Mouse (Mus musculus) hindbrain, embryonic 12.5 days (tissue): ENCODE data around the gene Umps. TPM values are rescaled to one million over a fixed set of nuclear protein-coding genes. Genes with fewer than 3 reads are reported as not detected.

Experiments used
- ATAC-seq: fragments of 200-750 bp; cut with Nextera tagmentation; 2 replicates; pipeline ENCODE4 v1.8.0; 2017; ENCODE audit warnings: moderate TSS enrichment; ENCODE audit not compliant: low FRiP score
- H3K27ac ChIP-seq: fragments of 300-500 bp; sonication (generic); 2 replicates; pipeline ENCODE4 v1.5.1; 2016; ENCODE audit warnings: mild to moderate bottlenecking
- H3K27me3 ChIP-seq: fragments of 300-500 bp; sonication (generic); 2 replicates; pipeline ENCODE4 v1.6.1; 2016; ENCODE audit warnings: mild to moderate bottlenecking
- H3K36me3 ChIP-seq: fragments of 300-500 bp; sonication (generic); 2 replicates; pipeline ENCODE4 v1.6.1; 2016; ENCODE audit warnings: mild to moderate bottlenecking
- H3K4me1 ChIP-seq: fragments of 300-500 bp; sonication (generic); 2 replicates; pipeline ENCODE4 v1.6.1; 2016
- H3K4me2 ChIP-seq: fragments of 300-500 bp; sonication (generic); replicated peaks from 2 replicates; pipeline ENCODE4 v1.6.1; 2016; ENCODE audit warnings: mild to moderate bottlenecking
- H3K4me3 ChIP-seq: fragments of 300-500 bp; sonication (generic); 2 replicates; pipeline ENCODE4 v1.5.1; 2016; ENCODE audit warnings: mild to moderate bottlenecking
- H3K9ac ChIP-seq: fragments of 300-500 bp; sonication (generic); 2 replicates; pipeline ENCODE4 v1.6.1; 2016; ENCODE audit warnings: mild to moderate bottlenecking, moderate library complexity
- H3K9me3 ChIP-seq: fragments of 300-500 bp; sonication (generic); replicated peaks from 2 replicates; pipeline ENCODE4 v1.6.1; 2016; ENCODE audit warnings: mild to moderate bottlenecking
- WGBS: fragments of 180-500 bp; shearing (Covaris S2); methylation state at CpG from one replicate; pipeline ENCODE4 v1.1.7; 2016; 5-methylcytosine and 5-hydroxymethylcytosine counted together
- polyA plus RNA-seq: library from polyadenylated mRNA; unstranded; fragments of >200 nt; fragmentation: Nextera tagmentation; extraction: Ambion mirVana; gene quantifications from 2 replicates; pipeline ENCODE4 v1.2.1, GENCODE M21; 2016

The Umps gene
- polyA plus RNA-seq, 1 experiment from 2014 or later = 38.2 TPM

DNA sequence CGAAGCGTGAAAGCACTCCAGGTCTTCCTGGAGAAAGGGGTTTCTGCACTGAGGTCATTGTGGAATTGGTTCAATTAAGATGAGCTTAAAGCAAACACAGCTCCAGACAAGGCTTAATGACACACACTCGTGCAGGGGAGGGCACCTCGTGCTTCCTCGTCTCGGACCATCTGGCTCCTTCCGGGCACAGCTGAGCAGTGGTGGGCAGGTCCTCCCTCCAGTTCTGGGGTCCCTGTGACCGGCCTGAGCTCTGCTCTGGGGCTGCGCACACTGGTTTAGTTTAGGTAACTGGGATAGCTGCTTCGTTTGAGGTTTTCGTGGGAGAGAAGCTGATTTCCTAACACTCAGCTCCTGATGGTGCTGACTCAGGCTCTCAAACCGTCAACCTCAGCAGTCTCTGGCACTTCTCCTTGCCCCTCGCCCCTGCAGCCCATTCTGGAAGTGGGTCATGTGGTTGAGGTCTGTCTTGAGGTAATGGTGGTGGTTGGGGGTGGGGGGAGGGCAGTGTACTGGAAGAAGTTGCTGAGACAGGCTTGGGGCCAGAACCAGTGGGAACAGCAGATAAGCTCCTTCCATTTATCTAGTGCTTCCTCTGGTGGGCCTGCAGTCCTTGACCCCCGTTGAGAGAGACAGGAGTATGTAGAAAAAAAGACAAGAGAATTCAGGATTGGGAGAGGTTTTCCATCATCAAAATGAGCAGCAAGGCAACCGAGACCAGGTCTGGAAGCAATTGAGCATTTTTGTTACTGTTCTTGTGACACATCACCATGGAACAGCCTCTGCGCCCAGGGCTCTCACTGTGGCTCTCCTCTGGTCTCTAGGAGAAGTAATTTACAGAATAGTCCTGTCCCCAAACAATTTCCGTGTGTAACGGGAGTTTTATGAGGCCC is 44.5 kb downstream of the Umps start:
- 56% methylated on average over 18 of the region's 18 CpGs for WGBS
- Histone ChIP-seq H3K4me2 (no peak overlapping the region), H3K4me1 (peaks cover 9% of the 10 kb centered on the region), H3K27me3 (no peaks in the 10 kb centered on the region), H3K9ac (no peak overlapping the region), H3K9me3 (no peaks in the 10 kb centered on the region), H3K36me3 (no peaks in the 10 kb centered on the region), H3K4me3 (no peak overlapping the region), H3K27ac (0 out of 2 replicates have a peak overlapping the region, but pooled peaks have one; percentile 7)
- ATAC-seq = no peak

DNA sequence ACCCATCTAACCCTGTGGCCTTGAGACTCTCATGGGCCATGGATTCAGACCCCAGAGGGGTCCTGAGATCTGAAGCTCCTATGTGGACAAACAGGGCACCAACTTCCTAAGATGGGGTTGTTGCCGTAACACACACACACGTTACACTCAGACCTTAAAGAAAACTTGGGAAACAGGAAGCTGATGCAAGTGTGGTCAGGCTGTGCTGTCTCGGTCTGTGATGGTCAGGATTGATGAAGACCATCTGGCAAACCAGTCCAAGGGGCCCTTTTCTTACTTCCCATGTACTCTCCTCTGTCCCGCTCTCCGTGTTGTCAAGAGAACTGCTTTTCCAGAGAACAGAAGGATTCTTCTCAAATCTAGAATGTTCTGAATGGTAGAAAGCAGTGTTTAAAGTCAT is 45.3 kb downstream of the Umps start:
- no peaks in the 10 kb centered on the region for H3K9me3 ChIP-seq
- H3K27ac ChIP-seq = no peak overlapping the region
- 71% methylated on average over 5 of the region's 5 CpGs for WGBS
- no peak for ATAC-seq
- H3K4me1 ChIP-seq = peaks cover 9% of the 10 kb centered on the region
- H3K4me2 ChIP-seq = no peak overlapping the region
- H3K4me3 ChIP-seq = no peak overlapping the region
- H3K36me3 ChIP-seq = no peaks in the 10 kb centered on the region
- H3K9ac ChIP-seq = no peak overlapping the region
- H3K27me3 ChIP-seq = no peaks in the 10 kb centered on the region

DNA sequence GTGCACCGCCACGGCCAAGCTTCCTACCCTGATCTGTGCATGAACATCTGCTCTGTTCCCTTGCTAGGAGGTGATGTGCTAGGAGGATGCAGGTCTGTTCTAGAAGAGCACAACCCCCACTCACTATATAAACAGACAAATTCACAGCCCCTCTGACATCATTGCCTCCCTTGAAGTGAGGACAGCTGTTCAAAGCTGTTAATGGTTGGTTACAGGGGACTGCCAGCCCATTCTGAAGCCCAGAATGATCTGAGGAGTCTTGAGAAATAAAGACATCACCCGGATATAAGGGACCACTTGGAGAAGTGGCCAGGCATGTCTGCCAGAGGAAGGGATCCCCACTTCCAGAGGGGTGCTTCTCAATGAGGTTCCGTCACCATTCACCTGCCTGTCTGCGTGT is 48.9 kb downstream of the Umps start:
- Histone ChIP-seq H3K9me3 (no peaks in the 10 kb centered on the region), H3K27me3 (no peaks in the 10 kb centered on the region), H3K36me3 (no peaks in the 10 kb centered on the region), H3K27ac (no peak overlapping the region), H3K9ac (no peak overlapping the region), H3K4me2 (no peak overlapping the region), H3K4me3 (no peak overlapping the region), H3K4me1 (peaks cover 9% of the 10 kb centered on the region)
- ATAC-seq = no peak
- 89% methylated on average over 5 of the region's 5 CpGs for WGBS

DNA sequence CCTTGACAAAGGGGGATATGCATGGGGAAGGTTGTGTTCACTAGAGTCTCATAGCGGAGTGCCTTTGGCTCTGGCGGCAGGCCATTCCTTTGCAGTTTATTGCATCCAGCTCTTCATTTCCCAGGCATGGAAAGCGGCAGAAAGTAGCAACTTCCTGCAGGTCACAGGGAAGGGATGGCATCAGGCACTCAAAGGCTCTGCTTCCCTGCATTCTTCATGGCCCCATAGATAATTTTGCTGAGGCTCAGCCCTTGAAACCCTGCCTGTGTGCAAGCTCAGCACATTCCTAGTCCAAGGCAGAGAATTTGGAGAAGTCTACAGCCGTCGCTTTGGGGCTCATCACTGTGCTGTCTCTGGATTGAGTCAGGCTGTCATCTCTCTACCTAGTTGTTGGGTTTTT is 49.4 kb downstream of the Umps start:
- no peaks in the 10 kb centered on the region for H3K27me3 ChIP-seq
- H3K9me3 ChIP-seq = no peaks in the 10 kb centered on the region
- H3K9ac ChIP-seq = no peak overlapping the region
- 74% methylated on average over 5 of the region's 5 CpGs for WGBS
- H3K36me3 ChIP-seq = no peaks in the 10 kb centered on the region
- H3K4me3 ChIP-seq = no peak overlapping the region
- H3K4me1 ChIP-seq = peaks cover 8% of the 10 kb centered on the region
- no peak overlapping the region for H3K27ac ChIP-seq
- no peak for ATAC-seq
- H3K4me2 ChIP-seq = no peak overlapping the region

DNA sequence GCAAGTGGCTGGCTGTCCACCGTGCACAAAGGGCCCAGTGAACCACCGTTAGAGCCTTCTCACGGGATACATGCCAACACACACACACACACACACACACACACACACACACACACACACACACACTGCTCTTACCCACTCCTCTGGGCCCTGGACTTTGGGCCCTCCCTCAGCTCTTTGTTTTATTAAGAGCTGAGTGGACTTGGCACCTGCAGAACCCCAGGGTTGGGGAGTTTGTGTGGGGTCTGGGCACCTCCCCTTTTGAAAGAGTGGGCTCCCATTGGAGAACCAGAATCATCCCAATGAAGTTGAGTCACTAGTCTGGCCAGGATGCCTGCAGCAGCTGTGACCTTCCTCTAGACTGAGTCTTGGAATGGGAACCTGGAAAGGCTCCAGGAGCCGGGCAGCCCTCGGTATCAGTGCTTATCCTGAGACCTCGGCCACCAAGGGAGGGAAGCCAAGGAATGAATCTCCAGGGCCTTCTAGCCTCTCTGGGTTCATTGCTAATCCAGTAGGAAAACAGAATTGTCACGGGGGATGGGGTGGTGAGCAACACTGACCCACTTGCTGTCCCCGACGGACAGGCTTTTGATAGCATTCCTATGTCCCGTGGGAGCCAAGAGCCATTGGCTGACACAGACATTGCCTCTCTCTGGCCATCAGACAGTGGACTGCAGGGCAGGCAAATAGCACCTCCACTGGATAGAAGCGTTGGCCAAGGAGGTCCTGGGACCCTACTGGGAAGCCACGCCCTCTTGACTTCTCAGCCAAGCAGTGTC is 50.2 kb downstream of the Umps start:
- 79% methylated on average over 12 of the region's 12 CpGs for WGBS
- no peak for ATAC-seq
- Histone ChIP-seq H3K9me3 (no peaks in the 10 kb centered on the region), H3K4me1 (peaks cover 2% of the 10 kb centered on the region; the same call in 1 of the 2 replicates), H3K27ac (no peak overlapping the region), H3K36me3 (no peaks in the 10 kb centered on the region), H3K27me3 (no peaks in the 10 kb centered on the region), H3K4me2 (no peak overlapping the region), H3K9ac (no peak overlapping the region), H3K4me3 (no peak overlapping the region)

DNA sequence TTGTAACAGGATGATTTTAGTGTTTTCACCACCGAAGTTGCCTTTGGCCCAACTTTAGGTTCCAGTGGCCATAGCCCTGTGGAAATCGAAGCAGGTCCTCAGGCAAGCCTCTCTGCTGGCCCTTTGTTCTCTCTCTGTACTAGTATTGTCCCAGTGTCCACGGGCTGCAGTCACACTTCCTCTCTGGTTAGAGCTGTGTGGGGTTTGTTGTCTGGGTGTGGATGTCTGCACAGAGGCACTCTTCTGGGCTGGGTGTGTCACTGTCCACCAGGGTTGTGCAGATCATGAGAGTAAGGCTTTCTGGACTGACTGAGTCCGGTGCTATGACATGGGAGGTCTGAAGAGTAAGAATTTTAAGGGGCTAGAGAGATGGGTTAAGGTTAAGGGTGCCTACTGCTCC is 51.8 kb downstream of the Umps start:
- no peak overlapping the region for H3K4me3 ChIP-seq
- no peak for ATAC-seq

DNA sequence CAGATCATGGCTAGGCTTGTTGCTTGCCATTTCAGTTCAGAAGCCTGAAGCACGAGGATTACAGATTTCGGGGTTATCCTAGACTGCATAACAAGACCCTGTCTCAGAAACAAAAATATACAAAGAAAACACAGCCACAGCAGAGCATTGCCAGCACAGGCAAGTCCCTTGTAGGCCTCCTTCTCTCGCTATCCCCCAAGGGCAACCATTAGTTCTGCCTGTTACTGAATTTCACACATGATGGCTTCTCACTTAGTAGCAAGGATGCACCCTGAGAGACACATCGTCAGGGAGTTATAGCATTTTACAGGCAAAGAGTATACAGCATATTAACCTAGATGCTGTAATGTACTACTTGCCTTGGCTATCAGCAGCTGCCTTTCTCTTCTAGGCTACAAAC is 58.6 kb downstream of the Umps start:
- Histone ChIP-seq H3K27ac (no peak overlapping the region), H3K9me3 (no peaks in the 10 kb centered on the region), H3K4me3 (no peak overlapping the region), H3K9ac (no peak overlapping the region), H3K4me2 (no peak overlapping the region), H3K27me3 (no peaks in the 10 kb centered on the region), H3K36me3 (no peaks in the 10 kb centered on the region), H3K4me1 (peaks cover 20% of the 10 kb centered on the region)
- ATAC-seq = 0 out of 2 replicates have a peak, but pooled peaks have one; percentile 40
- 38% methylated on average over 4 of the region's 4 CpGs for WGBS

More for the DNA sequence above, 51.8 kb downstream of the Umps start:
- Histone ChIP-seq H3K9ac (no peak overlapping the region), H3K27me3 (no peaks in the 10 kb centered on the region), H3K36me3 (no peaks in the 10 kb centered on the region), H3K4me2 (no peak overlapping the region), H3K4me1 (no peaks in the 10 kb centered on the region; the same call in 1 of the 2 replicates), H3K9me3 (no peaks in the 10 kb centered on the region), H3K27ac (no peak overlapping the region)
- WGBS = 81% methylated on average over 4 of the region's 4 CpGs

Other genes starting within 250 kb of the Umps start
- 0.12 TPM in 1 of 2 replicates, not detected in the other for gene Muc13, start 173.0 kb downstream of the Umps start, polyA plus RNA-seq
- 48.3 and 48.9 TPM in 2 replicates for gene Itgb5, start 137.4 kb downstream of the Umps start, polyA plus RNA-seq